Mouse (Mus musculus): ENCODE measurements around the gene Wasl.

Gene Wasl

GRCm38 (mm10) chr6:24645346-24646053 lies 19.3 kb downstream of the Wasl start:
- in situ Hi-C loops (cut with MboI; ENCODE audit: low sequenced_read_pairs): no loop called here

- in situ Hi-C loops (cut with MboI; ENCODE audit: low sequenced_read_pairs): no loop called here
These were observed 21.8 kb downstream of the Wasl start for GRCm38 (mm10) chr6:24642960-24643359.

GRCm38 (mm10) chr6:24642161-24642560 lies 22.6 kb downstream of the Wasl start:
- in situ Hi-C loops (cut with MboI; ENCODE audit: low sequenced_read_pairs): no loop called here

DNA sequence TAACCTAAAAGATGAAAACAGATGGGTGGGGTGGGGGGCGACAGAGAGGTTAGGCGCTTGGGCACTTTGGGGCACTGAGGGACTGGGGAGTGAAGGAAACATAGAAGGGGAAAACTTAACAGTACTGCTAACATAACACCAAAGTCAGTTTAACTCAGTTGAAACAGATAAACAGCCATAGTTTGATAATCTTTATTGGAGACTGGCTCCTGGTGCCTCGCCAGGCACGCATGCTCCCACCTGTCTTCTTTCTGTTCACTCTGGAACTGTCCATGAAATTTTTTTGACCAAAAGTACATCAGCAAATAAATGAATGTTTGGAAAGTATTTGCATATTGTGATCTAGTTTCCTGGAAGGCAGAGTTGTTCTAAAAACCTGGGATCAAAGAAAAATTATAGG lies 23.5 kb downstream of the Wasl start:
- in situ Hi-C loops (cut with MboI; ENCODE audit: low sequenced_read_pairs): no loop called here

- in situ Hi-C loops (cut with MboI; ENCODE audit: low sequenced_read_pairs): no loop called here
These were observed 29.0 kb downstream of the Wasl start for GRCm38 (mm10) chr6:24635814-24636213.

- in situ Hi-C loops (cut with MboI; ENCODE audit: low sequenced_read_pairs): no loop called here
These were observed 30.7 kb downstream of the Wasl start for GRCm38 (mm10) chr6:24634065-24634464.

- in situ Hi-C loops (cut with MboI; ENCODE audit: low sequenced_read_pairs): no loop called here
These were observed 32.7 kb downstream of the Wasl start for GRCm38 (mm10) chr6:24632061-24632460.

DNA sequence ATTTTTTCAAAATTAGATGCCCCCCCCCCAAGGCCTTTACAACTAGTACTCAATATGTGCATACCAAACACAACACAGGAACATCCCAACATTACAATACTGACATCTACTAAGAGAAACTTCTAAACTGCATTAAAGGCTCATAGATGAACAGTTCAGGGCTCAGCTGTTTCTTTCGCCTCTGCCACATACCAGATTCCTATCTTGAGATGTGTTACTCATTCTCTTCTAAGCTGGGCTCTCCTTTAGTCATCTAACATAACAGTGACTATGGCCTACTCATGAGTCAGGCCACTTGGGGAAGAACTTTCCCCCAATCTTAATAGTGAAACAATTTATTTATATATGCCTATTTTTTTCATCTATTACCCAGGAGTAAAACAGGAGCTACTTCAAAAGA lies 36.3 kb downstream of the Wasl start:
- in situ Hi-C loops (cut with MboI; ENCODE audit: low sequenced_read_pairs): loop anchor here (10.0 kb wide), 1 partner anchor 104 kb away; the partner anchor contains the start of genes Asb15 and Ndufa5

DNA sequence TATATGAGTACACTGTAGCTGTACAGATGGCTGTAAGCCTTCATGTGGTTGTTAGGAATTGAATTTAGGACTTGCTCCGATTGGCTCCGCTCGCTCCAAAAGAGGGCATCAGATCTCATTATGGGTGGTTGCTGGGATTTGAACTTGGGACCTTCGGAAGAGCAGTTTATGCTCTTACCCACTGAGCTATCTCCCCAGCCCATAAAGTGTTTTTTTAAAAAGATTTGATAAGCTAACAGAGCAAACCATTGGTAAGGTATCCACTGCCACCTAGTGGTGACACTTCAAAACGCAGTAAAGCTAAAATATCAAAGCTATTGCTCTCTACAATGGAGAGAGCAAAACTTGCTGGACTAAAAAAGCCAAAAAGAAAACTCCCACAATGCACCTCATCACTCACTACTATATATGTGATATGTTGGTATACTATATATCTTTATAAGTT lies 37.2 kb downstream of the Wasl start:
- in situ Hi-C loops (cut with MboI; ENCODE audit: low sequenced_read_pairs): loop anchor here (10.0 kb wide), 1 partner anchor 103 kb away; the partner anchor contains the start of genes Asb15 and Ndufa5

DNA sequence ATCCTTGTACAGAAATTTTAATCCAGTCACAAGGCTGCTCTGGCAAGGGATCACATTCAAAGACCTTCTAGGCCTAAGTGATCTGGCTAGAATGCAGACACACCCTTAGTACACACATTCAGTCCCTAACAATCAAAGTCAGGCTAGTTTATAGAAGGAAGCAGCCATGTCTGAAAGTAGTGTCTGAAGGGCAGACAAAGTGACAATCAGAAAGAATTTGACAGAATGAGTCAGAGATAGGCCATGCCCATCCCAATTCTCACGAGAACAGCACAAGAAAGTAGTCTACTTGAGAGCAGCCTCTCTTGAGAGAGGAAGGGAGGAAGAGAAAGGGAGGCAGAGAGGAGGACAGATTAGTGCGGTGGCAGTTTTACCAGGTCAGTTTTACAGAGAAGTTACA lies 42.7 kb downstream of the Wasl start:
- in situ Hi-C loops (cut with MboI; ENCODE audit: low sequenced_read_pairs): loop anchor here (10.0 kb wide), 1 partner anchor 97 kb away; the partner anchor contains the start of genes Asb15 and Ndufa5

- in situ Hi-C loops (cut with MboI; ENCODE audit: low sequenced_read_pairs): loop anchor here (10.0 kb wide), 1 partner anchor 96 kb away; the partner anchor contains the start of genes Asb15 and Ndufa5
These were observed 43.9 kb downstream of the Wasl start for GRCm38 (mm10) chr6:24620936-24621335.

- in situ Hi-C loops (cut with MboI; ENCODE audit: low sequenced_read_pairs): loop anchor here (10.0 kb wide), 1 partner anchor 95 kb away; the partner anchor contains the start of genes Asb15 and Ndufa5
These were observed 45.3 kb downstream of the Wasl start for GRCm38 (mm10) chr6:24619285-24620045.

GRCm38 (mm10) chr6:24616746-24617145 lies 48.1 kb downstream of the Wasl start:
- in situ Hi-C loops (cut with MboI; ENCODE audit: low sequenced_read_pairs): no loop called here

DNA sequence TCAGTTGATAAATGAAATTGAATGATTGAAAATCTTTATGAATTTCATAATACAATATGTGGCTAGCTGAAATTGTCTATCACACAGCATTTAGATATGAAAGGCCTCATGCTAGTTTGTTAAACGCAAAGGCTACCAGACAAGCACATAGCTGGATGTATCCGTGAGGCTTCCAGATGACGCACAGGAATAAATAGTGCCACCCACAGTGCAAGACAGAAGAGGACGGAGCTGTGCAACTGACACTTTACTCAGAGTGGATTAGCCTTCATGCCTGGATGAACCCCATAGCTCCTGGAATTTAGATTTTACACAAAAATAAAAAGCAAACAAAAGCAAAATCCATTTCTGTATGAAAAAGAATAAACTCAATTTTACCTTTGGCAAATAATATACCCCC lies 50.9 kb downstream of the Wasl start:
- in situ Hi-C loops (cut with MboI; ENCODE audit: low sequenced_read_pairs): no loop called here

DNA sequence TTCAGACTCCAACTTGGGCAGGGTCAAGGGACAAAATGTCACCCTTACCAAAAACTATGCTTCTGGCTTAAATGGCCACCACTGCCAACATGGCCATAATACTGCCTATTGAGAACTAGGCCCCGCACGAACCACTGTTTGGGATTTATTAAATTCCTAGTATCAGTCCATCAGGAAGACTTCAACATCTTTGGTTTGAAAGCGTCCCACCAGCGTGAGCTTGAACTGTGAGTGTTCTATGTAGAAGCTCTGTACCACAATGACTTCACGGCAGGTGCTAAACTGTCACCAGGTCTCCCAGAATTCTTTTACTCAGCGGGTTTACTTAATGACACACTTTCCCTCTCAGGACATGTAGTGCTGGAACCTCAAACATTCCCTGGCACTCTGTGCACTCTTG lies 51.5 kb downstream of the Wasl start:
- in situ Hi-C loops (cut with MboI; ENCODE audit: low sequenced_read_pairs): no loop called here

GRCm38 (mm10) chr6:24612074-24612755 lies 52.6 kb downstream of the Wasl start:
- in situ Hi-C loops (cut with MboI; ENCODE audit: low sequenced_read_pairs): no loop called here

DNA sequence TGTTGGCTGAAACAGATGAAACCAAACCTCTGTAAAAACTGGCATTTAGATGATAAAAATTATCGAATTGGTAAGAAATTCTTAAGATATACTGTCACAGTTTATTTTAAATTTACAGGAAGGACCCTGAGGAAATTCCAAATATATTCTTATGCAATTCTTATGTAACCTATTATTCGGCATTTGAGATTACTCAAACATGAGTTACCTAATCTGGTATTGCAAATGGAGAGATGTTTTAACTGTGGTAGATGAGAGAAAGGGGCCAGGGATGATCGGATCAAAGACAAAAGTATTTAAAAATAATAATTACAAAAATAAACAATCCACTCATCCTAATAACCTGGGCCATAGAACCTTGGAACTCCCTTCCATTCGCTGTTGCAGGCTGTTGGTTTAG lies 54.5 kb downstream of the Wasl start:
- in situ Hi-C loops (cut with MboI; ENCODE audit: low sequenced_read_pairs): no loop called here

DNA sequence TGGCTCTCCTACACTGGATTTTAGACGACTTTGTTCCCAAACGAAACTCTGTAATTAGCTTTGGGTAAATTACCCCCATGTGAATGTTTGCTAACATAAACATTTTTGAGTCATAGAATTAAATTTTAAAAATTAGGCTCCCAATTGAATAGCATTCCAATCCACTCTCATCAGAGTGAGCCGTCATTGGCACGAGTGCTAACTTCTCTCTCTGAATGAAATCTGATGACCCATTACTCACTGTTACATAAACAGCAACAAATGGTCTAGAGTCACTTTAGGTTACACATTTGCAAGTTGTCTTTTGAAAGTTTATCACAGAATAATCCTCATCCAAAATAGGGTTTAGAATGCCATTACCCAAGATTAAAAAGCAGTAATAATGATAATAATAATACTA lies 55.3 kb downstream of the Wasl start:
- in situ Hi-C loops (cut with MboI; ENCODE audit: low sequenced_read_pairs): loop anchor here (10.0 kb wide), 1 partner anchor 65 kb away; no protein-coding TSS in a partner anchor

DNA sequence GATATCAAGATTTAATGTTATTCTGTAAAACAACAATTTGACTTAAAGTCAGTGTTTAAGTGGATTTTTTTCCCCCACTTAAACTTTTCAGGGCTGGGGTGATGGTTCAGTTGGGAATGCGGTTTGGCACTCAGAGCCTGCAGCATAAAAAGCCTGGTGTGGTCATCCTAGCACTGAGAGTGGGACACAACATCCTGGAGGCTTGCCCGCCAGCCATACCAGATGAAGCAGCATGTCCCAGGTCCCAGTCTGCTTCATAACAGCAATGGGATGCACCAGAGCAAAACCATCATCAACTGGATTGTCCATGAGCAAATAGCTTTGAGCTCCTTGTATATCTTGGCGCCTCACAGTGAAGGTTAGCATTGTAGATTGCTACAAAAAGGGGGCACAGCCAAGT lies 56.1 kb downstream of the Wasl start:
- in situ Hi-C loops (cut with MboI; ENCODE audit: low sequenced_read_pairs): loop anchor here (10.0 kb wide), 1 partner anchor 64 kb away; no protein-coding TSS in a partner anchor

DNA sequence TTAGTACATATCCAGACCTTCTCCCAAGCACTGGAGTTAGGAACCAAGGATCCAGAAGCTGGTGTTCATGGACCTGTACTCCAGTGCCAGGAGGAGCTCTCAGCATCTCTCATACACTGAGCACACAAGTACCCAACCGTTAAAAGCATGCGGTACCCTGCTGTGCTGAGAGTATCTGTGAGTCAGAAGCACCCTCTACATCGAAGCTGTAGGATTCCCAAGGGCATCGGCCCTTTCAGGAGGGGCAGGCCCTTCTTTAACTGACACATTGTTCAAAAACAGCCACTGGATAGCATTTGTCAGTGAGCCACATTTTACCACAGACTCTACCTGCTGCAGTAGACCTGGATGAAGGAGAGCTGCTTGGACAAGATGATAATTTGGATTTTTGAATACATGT lies 56.7 kb downstream of the Wasl start:
- in situ Hi-C loops (cut with MboI; ENCODE audit: low sequenced_read_pairs): loop anchor here (10.0 kb wide), 1 partner anchor 63 kb away; no protein-coding TSS in a partner anchor

- in situ Hi-C loops (cut with MboI; ENCODE audit: low sequenced_read_pairs): loop anchor here (10.0 kb wide), 1 partner anchor 63 kb away; no protein-coding TSS in a partner anchor
These were observed 57.3 kb downstream of the Wasl start for GRCm38 (mm10) chr6:24607531-24607930.
